Mouse (Mus musculus): ENCODE data around the gene Methig1. TPM values are rescaled to one million over a fixed set of nuclear protein-coding genes. Genes with fewer than 3 reads are reported as not detected.

Gene Methig1
- not detected in 2 replicates for total RNA-seq (2012; rRNA removed)
- not detected in 2 replicates for total RNA-seq (2014; rRNA removed)
- polyA plus RNA-seq (2012; ENCODE audit: insufficient read length, low read depth), result not detected in 2 replicates

DNA sequence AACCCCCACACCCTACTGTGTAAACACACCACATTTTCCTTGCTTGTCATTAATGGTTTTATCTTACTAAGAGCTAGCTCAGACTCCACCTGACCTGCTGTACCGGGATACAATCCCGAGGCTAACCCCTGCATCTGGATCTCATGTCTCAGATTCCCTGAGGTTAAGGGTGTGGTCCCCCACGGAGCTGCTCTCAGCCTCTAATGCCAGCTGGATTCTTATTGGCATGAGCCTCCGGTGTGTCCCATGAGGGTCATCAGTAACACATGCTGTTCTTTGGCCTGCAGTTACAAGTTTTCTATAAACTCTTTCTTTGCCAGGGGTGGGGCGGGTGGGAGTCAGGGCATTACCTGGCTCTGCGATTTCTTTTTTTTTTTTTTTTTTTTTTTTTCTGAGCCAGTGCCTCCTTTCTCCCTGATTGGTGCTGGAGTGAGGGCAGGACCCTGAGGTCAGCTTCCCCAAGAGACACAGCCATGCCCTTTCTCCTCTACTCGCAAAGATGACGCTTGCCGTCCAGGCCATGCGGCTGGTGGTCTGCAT, at the start of gene Methig1, which contains the start of gene Mettl7a2:
Gene Methig1, plus strand, starts transcription at position 439 of the 540 bp plus-strand sequence.
Gene Mettl7a2, plus strand, starts transcription at position 490 of the 540 bp plus-strand sequence.
- Histone ChIP-seq H3K9me3 (replicated peaks; ENCODE audit: low read length) (no peaks in the 10 kb centered on the region), H3K4me2 (ENCODE audit: insufficient read depth, low read depth, poor library complexity, severe bottlenecking) (no peak within 1 kb of the TSS), H3K79me2 (replicated peaks; ENCODE audit: control insufficient read depth, extremely low read depth, insufficient read depth, poor library complexity, severe bottlenecking) (no peaks in the 10 kb centered on the region), H3K27ac (ENCODE audit: insufficient read depth, low read depth) (no peak within 1 kb of the TSS), H3K36me3 (replicated peaks in 1 of 2; ENCODE audit: control insufficient read depth in 1 of 2, insufficient read depth in 1 of 2, low read length in 1 of 2) (no peaks in the 10 kb centered on the region), H3K4me1 (ENCODE audit: control insufficient read depth in 1 of 2, insufficient read depth in 2 of 2) (peaks cover 2 to 4% of the 10 kb centered on the region in 2 experiments; a peak in 1 of 4 replicates), H3K27me3 (replicated peaks) (peaks cover 4% of the 10 kb centered on the region), H3K9ac (ENCODE audit: insufficient read depth, low read depth) (no peak within 1 kb of the TSS), H3K4me3 (replicated peaks in 1 of 3; ENCODE audit: low read depth in 2 of 3, low read length in 2 of 3, poor library complexity in 1 of 3) (no peak within 1 kb of the TSS)
- in situ Hi-C loops (cut with MboI; ENCODE audit: low pct_ligation_motif_present, low pct_unique_long_range_greater_than_20kb, low sequenced_read_pairs) (no loop called here), dilution Hi-C loops (cut with MboI; ENCODE audit: extremely low pct_ligation_motif_present, extremely low pct_unique_long_range_greater_than_20kb, low sequenced_read_pairs) (no loop called here)
- DNase-seq (ENCODE audit: extremely low read depth), result no peak
- TF ChIP-seq SMC3 (IDR thresholded peaks at IDR 0.05; ENCODE audit: low read depth, low read length), result no peak
- no peak for TF ChIP-seq USF2 (conservative IDR thresholded peaks at IDR 0.05; ENCODE audit: low read depth, low read length)
- TF ChIP-seq MAZ (IDR thresholded peaks at IDR 0.05; ENCODE audit: low read depth, low read length), result no peak
- no peak for TF ChIP-seq MXI1 (IDR thresholded peaks at IDR 0.05; ENCODE audit: low read depth, low read length)
- no peak for TF ChIP-seq ZKSCAN1 (IDR thresholded peaks at IDR 0.05; ENCODE audit: borderline replicate concordance, low read depth, low read length)
- TF ChIP-seq RAD21 (IDR thresholded peaks at IDR 0.05; ENCODE audit: low read depth, low read length), result no peak

DNA sequence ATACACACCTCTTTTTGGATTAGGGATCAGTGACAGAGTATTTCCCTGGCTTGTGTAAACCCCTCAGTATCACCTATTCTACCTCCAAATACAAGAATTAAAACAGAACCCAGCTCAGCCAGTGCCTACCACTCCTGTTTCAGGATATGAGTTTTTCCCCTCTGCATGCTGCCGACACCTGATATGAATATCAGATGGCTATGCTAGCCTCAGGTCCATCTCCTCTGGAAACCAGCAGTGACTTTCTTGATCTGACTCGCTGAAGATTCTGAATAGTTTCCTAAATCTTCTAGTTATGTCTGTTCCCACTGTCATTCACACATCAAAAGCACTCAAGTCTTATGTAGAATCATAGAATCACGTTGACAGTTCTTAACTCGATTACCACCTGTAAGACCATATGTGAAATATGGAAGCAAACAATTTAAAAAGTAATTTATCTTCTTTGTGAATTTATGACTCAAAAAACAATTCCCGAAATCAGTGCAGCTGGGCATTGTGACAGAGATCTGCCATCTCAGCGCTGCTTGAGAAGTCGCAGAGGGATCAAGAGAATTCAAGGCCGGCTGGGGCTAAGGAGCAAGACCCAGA, 49.4 kb upstream of the Methig1 start:
- Histone ChIP-seq H3K4me3 (replicated peaks in 1 of 3; ENCODE audit: low read depth in 2 of 3, low read length in 2 of 3, poor library complexity in 1 of 3) (peak overlapping the region; percentile 14 to 59 (median 55)), H3K4me1 (ENCODE audit: control insufficient read depth in 1 of 2, insufficient read depth in 2 of 2) (peaks cover 11 to 51% of the 10 kb centered on the region in 2 experiments), H3K9me3 (replicated peaks; ENCODE audit: low read length) (no peaks in the 10 kb centered on the region), H3K27me3 (replicated peaks) (no peaks in the 10 kb centered on the region), H3K9ac (ENCODE audit: insufficient read depth, low read depth) (peak overlapping the region; percentile 86), H3K79me2 (replicated peaks; ENCODE audit: control insufficient read depth, extremely low read depth, insufficient read depth, poor library complexity, severe bottlenecking) (no peaks in the 10 kb centered on the region), H3K36me3 (replicated peaks in 1 of 2; ENCODE audit: control insufficient read depth in 1 of 2, insufficient read depth in 1 of 2, low read length in 1 of 2) (no peaks in the 10 kb centered on the region), H3K27ac (ENCODE audit: insufficient read depth, low read depth) (peak overlapping the region; percentile 87), H3K4me2 (ENCODE audit: insufficient read depth, low read depth, poor library complexity, severe bottlenecking) (peak overlapping the region; percentile 90)
- dilution Hi-C loops (cut with MboI; ENCODE audit: extremely low pct_ligation_motif_present, extremely low pct_unique_long_range_greater_than_20kb, low sequenced_read_pairs) (no loop called here), in situ Hi-C loops (cut with MboI; ENCODE audit: low pct_ligation_motif_present, low pct_unique_long_range_greater_than_20kb, low sequenced_read_pairs) (no loop called here)
- DNase-seq (ENCODE audit: extremely low read depth), result peak; percentile 71
- TF ChIP-seq KAT2A (IDR thresholded peaks at IDR 0.05; ENCODE audit: insufficient replicate concordance, low read length) (no peak), JUND (conservative IDR thresholded peaks at IDR 0.05; ENCODE audit: low read depth, low read length) (peak; percentile 58; the same call in 1 of the 2 replicates), MAFK (IDR thresholded peaks at IDR 0.05; ENCODE audit: insufficient replicate concordance, low read length) (no peak), RCOR1 (conservative IDR thresholded peaks at IDR 0.05; ENCODE audit: low read depth, low read length) (no peak), E2F4 (IDR thresholded peaks at IDR 0.05; ENCODE audit: insufficient replicate concordance, low read depth, low read length) (no peak), RAD21 (IDR thresholded peaks at IDR 0.05; ENCODE audit: low read depth, low read length) (no peak), SIN3A (IDR thresholded peaks at IDR 0.05; ENCODE audit: low read length) (peak; percentile 68), MEF2A (IDR thresholded peaks at IDR 0.05; ENCODE audit: borderline replicate concordance, low read depth, low read length) (no peak), CHD2 (IDR thresholded peaks at IDR 0.05; ENCODE audit: low read length) (no peak), ZMIZ1 (IDR thresholded peaks at IDR 0.05; ENCODE audit: low read depth, low read length) (no peak; the same call in 1 of the 2 replicates), TCF12 (IDR thresholded peaks at IDR 0.05; ENCODE audit: low read depth, low read length) (no peak), MYC (IDR thresholded peaks at IDR 0.05; ENCODE audit: low read depth, low read length) (no peak), USF2 (conservative IDR thresholded peaks at IDR 0.05; ENCODE audit: low read depth, low read length) (no peak), BHLHE40 (IDR thresholded peaks at IDR 0.05; ENCODE audit: low read depth, low read length) (peak; percentile 38; the same call in 1 of the 2 replicates), ELF1 (IDR thresholded peaks at IDR 0.05; ENCODE audit: low read depth, low read length) (no peak), UBTF (IDR thresholded peaks at IDR 0.05; ENCODE audit: low read depth, low read length) (no peak), HCFC1 (IDR thresholded peaks at IDR 0.05; ENCODE audit: low read depth, low read length) (no peak), NELFE (IDR thresholded peaks at IDR 0.05; ENCODE audit: low read depth, low read length) (0 out of 2 replicates have a peak, but pooled peaks have one; percentile 44), CTCF (conservative IDR thresholded peaks at IDR 0.05 in 1 of 2, IDR thresholded peaks at IDR 0.05 in 1 of 2; ENCODE audit: low read depth in 2 of 2, low read length in 2 of 2) (no peak), ETS1 (conservative IDR thresholded peaks at IDR 0.05; ENCODE audit: low read depth, low read length) (no peak; the same call in 1 of the 2 replicates), CHD1 (IDR thresholded peaks at IDR 0.05; ENCODE audit: low read depth, low read length) (no peak; the same call in 1 of the 2 replicates), GABPA (IDR thresholded peaks at IDR 0.05; ENCODE audit: insufficient replicate concordance, low read depth, low read length) (no peak), MXI1 (IDR thresholded peaks at IDR 0.05; ENCODE audit: low read depth, low read length) (no peak), ZNF384 (IDR thresholded peaks at IDR 0.05; ENCODE audit: low read depth, low read length) (0 out of 2 replicates have a peak, but pooled peaks have one; percentile 2), POLR2A (IDR thresholded peaks at IDR 0.05; ENCODE audit: low read depth, low read length) (no peak), NRF1 (IDR thresholded peaks at IDR 0.05; ENCODE audit: low read depth, low read length) (no peak), MAX (IDR thresholded peaks at IDR 0.05; ENCODE audit: low read length) (no peak)

Measured in CH12.LX (cell line).